Mouse (Mus musculus) ZHBTc4 (cell line): ENCODE results near the gene Trappc6b.

ENCODE experiments used
- DNase-seq: peaks from one replicate; pipeline ENCODE4 v3.0.0-alpha.2; 2011; ENCODE audit warnings: low read depth, low spot score

Gene Trappc6b

GRCm38 (mm10) chr12:59055196-59055850 lies 5.9 kb downstream of the Trappc6b start:
- DNase-seq = no peak

GRCm38 (mm10) chr12:59053976-59054375 lies 7.3 kb downstream of the Trappc6b start:
- DNase-seq = no peak

DNA sequence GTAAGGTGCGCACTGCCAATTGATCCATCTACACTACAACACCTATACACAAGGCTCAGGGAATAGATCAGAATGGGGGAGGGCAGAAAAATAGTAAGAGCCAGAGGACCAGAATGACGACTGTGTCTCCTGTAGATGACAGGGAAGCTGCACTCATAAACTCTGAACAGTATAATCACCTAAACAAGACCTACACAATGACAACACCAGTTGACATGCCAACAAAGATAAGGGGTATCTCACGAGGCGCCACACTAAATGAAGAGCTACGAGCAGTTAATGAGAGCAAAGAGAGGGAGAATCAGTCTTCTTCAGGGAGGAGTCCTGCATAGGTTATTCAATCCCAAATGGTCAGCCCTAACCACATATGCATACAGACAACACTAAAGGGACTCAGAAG lies 8.1 kb downstream of the Trappc6b start:
- DNase-seq = no peak

DNA sequence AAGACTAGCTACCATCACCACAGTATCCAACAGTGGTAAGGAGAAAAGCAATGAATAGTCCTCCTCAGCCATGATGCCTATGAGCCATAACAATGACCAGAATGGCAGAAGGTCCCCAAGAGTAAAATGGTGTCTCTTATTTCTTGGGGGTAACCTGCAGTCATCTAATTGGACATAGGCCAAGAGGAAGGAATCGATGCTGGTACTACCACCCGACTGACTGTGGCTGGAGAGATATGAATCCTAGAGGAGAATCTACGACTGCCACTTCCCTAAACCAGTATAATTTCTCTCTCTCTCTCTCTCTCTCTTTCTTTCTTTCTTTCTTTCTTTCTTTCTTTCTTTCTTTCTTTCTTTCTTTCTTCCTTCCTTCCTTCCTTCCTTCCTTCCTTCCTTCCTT lies 8.8 kb downstream of the Trappc6b start:
- no peak for DNase-seq

GRCm38 (mm10) chr12:59040851-59041250 lies 20.4 kb downstream of the Trappc6b start:
- no peak for DNase-seq

GRCm38 (mm10) chr12:59039971-59040844 lies 21.1 kb downstream of the Trappc6b start:
- DNase-seq = peak; percentile 97

DNA sequence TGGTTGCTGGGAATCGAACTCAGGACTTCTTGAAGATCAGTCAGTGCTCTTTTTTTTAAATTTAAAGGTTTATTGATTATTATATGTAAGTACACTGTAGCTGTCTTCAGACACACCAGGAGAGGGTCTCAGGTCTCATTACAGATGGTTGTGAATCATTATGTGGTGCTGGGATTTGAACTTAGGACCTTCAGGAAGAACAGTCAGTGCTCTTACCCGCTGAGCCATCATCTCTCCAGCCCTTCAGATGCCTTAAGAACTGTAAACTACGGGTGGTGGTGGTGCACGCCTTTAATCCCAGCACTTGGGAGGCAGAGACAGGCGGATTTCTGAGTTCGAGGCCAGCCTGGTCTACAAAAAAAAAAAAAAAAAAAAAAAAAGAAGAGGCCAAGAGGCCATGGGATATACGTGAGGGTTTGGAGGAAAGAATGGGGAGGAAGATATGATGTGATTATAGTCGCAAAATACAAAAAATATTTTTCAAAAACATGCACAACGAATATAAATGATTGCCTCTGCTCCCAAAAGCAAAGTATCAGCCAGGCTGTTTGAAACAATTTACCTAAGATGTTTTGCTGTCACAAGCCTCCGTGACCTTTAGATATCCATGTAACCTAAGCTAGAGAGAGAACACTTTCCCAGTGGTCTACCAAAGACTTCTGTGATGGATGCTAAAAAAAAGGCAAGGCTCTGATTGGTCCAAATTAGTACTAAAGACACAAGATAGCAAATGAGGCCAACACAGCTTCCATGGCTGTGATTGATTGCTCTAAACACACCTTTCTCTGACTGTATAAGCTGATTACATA lies 21.9 kb downstream of the Trappc6b start:
- peak; percentile 71 for DNase-seq

- peak; percentile 72 for DNase-seq
Measured at GRCm38 (mm10) chr12:59032101-59032500, 29.2 kb downstream of the Trappc6b start.

- DNase-seq = no peak
Measured at GRCm38 (mm10) chr12:59021306-59021705, 40.0 kb downstream of the Trappc6b start.

DNA sequence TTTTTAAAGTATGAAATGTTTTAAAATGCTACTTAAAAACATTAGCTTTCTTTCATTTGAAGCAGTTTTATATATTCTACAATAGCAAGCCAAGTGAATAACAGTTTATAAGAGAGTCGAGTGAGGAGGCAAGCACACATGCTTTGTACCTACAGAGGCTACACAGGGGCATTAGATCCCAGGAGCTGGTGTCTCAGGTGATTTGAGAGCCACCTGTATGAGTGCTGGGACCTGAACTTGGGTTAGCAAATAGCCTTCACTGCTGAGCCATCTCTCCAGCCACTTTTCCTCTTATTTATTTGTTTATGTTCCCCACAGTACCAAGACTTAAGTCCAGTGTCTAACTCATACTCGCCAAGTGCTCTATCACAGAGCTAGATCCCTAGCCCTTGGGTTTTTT lies 41.4 kb downstream of the Trappc6b start:
- DNase-seq = no peak

DNA sequence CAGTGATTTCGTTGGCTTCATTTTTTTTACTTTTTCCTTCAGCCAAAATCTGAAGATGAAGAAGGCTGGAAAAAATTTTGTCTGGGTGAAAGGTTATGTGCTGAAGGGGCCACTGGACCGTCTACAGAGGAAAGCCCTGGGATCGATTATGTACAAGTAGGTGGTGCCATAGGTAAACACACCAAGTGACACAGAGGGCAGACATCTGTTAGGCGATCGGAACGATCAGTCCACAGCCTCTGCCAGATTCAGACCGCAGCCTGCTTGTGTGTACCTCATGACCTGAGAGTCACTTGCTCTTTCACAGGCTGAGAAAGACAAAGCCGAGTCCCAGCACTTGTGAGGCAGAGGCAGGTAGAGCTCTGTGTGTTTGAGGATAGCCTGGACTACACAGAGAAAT lies 43.3 kb downstream of the Trappc6b start:
- no peak for DNase-seq

DNA sequence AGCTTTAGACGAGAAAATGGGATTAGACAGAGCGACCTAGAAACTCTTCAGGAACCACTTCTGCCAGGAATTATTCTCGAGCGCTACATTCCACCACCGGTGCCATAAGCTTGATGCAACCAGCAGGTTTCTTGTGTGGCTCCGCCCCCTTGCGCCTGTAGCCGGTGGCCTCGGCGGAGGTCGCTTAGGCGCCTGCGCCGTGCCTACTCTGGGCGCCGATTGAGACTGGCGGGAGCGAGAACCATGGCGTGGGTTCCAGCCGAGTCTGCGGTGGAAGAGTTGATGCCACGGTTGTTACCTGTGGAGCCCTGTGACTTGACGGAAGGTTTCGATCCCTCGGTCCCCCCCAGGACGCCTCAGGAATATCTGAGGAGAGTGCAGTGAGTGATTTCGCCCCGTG lies 48.0 kb downstream of the Trappc6b start, which contains the start of gene Gemin2:
TSS of gene Gemin2 (plus strand) at position 160 of the 400 bp plus-strand sequence.
- DNase-seq = peak; percentile 97

- no peak for DNase-seq
Measured at GRCm38 (mm10) chr12:59012710-59013091, 48.6 kb downstream of the Trappc6b start.

DNA sequence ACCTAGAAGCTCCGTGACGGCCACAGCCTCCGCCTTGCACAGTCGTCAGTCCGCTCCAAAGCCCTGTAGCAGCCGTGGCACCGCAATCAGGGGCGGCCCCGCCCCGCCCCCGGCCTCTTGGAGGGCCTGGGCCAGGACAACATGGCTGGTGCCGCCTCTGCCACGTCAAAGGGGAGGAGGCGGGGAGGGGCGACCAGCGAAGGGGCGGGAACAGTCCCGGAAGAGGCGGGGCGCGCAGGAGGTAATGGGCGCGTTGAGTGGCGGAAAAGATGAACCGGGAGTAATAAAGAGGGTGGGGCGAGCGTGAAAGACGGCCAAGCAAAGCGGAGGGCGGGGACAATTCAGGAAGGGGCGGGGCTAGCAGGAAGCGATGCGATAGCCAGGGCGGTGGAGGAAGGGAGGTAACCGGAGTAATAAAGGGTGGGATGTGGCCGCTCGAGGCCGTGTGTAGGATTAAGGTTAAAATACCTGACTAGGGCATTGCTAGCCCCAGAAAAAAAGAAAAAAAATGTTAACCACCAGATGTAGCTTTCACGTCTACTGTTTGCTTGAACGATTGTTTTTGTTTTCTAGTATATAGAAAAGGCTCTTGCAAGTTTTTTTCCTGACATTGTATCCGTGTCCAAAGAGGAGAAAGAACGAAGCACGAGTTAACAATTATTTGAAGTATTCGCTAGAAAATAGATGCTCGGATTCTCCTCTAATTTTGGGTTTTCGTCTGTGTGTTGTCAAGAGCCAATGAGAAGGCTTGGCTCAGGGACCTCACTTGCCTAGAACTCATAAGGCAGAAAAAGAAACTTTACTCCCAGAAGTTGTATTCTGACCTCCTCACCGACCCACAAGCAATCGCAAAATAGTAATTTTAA lies 49.2 kb downstream of the Trappc6b start, which contains the start of gene Sec23a:
TSS of gene Sec23a (minus strand) at position 174 of the 866 bp plus-strand sequence.
- peak; percentile 99 for DNase-seq

DNA sequence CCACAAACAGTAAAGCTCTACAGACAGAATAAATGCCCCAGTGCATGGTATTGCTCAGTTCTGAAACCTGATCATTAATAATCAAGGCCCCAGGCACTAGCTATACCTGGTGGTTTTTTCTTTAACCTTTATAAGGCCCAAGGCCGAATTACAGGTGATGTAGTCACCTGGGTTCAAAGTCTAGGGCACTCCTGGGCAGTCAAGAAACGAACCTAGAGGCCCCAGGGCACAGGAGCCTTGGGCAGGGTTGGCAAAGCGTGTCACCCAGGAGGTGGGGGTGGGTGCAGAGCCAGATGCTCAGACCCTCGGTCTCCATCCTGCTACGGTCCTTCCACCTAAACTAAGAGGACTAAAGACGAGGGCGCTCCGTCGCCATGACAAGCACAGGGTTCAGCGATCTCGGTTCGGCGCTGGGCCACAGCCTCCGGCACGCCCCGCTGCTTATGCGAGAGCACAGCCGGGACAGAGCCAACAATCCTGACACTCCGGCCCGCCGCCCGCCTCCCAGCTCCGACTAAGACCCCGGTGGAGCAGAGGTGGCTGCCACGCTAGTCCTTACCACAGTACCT lies 49.9 kb downstream of the Trappc6b start:
- DNase-seq = no peak

- DNase-seq = peak; percentile 50
Measured at GRCm38 (mm10) chr12:59010482-59010881, 50.8 kb downstream of the Trappc6b start.
